Mouse (Mus musculus) forebrain, embryonic 10.5 days (tissue): ENCODE data around the gene Phlda2. TPM values are rescaled to one million over a fixed set of nuclear protein-coding genes. Genes with fewer than 3 reads are reported as not detected.

Experiments
- polyA plus RNA-seq: library from polyadenylated mRNA; unstranded; fragments of >200 nt; fragmentation: Nextera tagmentation; extraction: Ambion mirVana; gene quantifications from 2 replicates; pipeline ENCODE4 v1.2.1, GENCODE M21; 2016

Gene Phlda2
- polyA plus RNA-seq, 1 experiment from 2014 or later: 1.4 TPM

Other genes with a start within 250 kb of the Phlda2 start
- gene Cdkn1c, start 42.1 kb downstream of the Phlda2 start, polyA plus RNA-seq: 194 and 230 TPM in 2 replicates
- 0.43 TPM in 2 replicates for gene Slc22a18, start 29.4 kb downstream of the Phlda2 start, polyA plus RNA-seq
- 375 and 396 TPM in 2 replicates for gene Nap1l4, start 46.0 kb upstream of the Phlda2 start, polyA plus RNA-seq
- gene Cars, start 96.9 kb upstream of the Phlda2 start, polyA plus RNA-seq: 87.3 and 93.9 TPM in 2 replicates
- 0.17 and 0.35 TPM in 2 replicates for gene Tnfrsf26, start 125.6 kb upstream of the Phlda2 start, polyA plus RNA-seq
- 10.1 TPM in 2 replicates for gene Tnfrsf22, start 146.5 kb upstream of the Phlda2 start, polyA plus RNA-seq
- 0.09 and 0.15 TPM in 2 replicates for gene Tnfrsf23, start 182.7 kb upstream of the Phlda2 start, polyA plus RNA-seq